Mouse (Mus musculus): ENCODE data around the gene Slc6a4.
"Not testable (repeated sequence)": the region's sequence is repeated elsewhere in the genome, so short reads cannot be mapped to it uniquely, and the experiment has no call there.

Gene Slc6a4

GRCm38 (mm10) chr11:77019539-77019938 lies 21.1 kb downstream of the Slc6a4 start:
- no peak for DNase-seq (ENCODE audit: low spot score in 2 of 2)

- no peak for DNase-seq (ENCODE audit: low spot score in 2 of 2)
Measured at GRCm38 (mm10) chr11:77021749-77022396, 23.5 kb downstream of the Slc6a4 start.

GRCm38 (mm10) chr11:77026559-77026958 lies 28.2 kb downstream of the Slc6a4 start:
- DNase-seq (ENCODE audit: low spot score in 2 of 2), result no peak

- no peak for DNase-seq (ENCODE audit: low spot score in 2 of 2)
Measured at GRCm38 (mm10) chr11:77028157-77028556, 29.8 kb downstream of the Slc6a4 start.

GRCm38 (mm10) chr11:77031151-77031934 lies 32.9 kb downstream of the Slc6a4 start:
- no peak for DNase-seq (ENCODE audit: low spot score in 2 of 2)

GRCm38 (mm10) chr11:77041891-77042290 lies 43.5 kb downstream of the Slc6a4 start:
- DNase-seq (ENCODE audit: low spot score in 2 of 2), result no peak

- DNase-seq (ENCODE audit: low spot score in 2 of 2), result no peak
Measured at GRCm38 (mm10) chr11:77042816-77043215, 44.4 kb downstream of the Slc6a4 start.

GRCm38 (mm10) chr11:77061951-77062350 lies 63.5 kb downstream of the Slc6a4 start:
- DNase-seq (ENCODE audit: low spot score in 2 of 2), result no peak

GRCm38 (mm10) chr11:77063406-77063805 lies 65.0 kb downstream of the Slc6a4 start:
- no peak for DNase-seq (ENCODE audit: low spot score in 2 of 2)

GRCm38 (mm10) chr11:77068825-77069224 lies 70.4 kb downstream of the Slc6a4 start:
- DNase-seq (ENCODE audit: low spot score in 2 of 2), result no peak

GRCm38 (mm10) chr11:77070721-77071120 lies 72.3 kb downstream of the Slc6a4 start:
- DNase-seq (ENCODE audit: low spot score in 2 of 2), result no peak

GRCm38 (mm10) chr11:77077331-77077730 lies 78.9 kb downstream of the Slc6a4 start:
- DNase-seq (ENCODE audit: low spot score in 2 of 2), result not testable (repeated sequence)

GRCm38 (mm10) chr11:77077792-77078191 lies 79.4 kb downstream of the Slc6a4 start:
- no peak for DNase-seq (ENCODE audit: low spot score in 2 of 2)

- DNase-seq (ENCODE audit: low spot score in 2 of 2), result peak; percentile 91 to 92
Measured at GRCm38 (mm10) chr11:77078273-77079134, 80.1 kb downstream of the Slc6a4 start, which contains the start of gene Nsrp1. Gene Nsrp1 (minus strand): TSS chr11:77078435.

- no peak for DNase-seq (ENCODE audit: low spot score in 2 of 2)
Measured at GRCm38 (mm10) chr11:77079361-77079760, 81.0 kb downstream of the Slc6a4 start.

Data from heart, adult 9 months (tissue).